Mouse (Mus musculus): ENCODE data around the gene Tmem138. TPM values are rescaled to one million over a fixed set of nuclear protein-coding genes. Genes with fewer than 3 reads are reported as not detected.

Tmem138 gene
- total and polyA plus RNA-seq, 2 experiments: 1.7 to 3.3 TPM

DNA sequence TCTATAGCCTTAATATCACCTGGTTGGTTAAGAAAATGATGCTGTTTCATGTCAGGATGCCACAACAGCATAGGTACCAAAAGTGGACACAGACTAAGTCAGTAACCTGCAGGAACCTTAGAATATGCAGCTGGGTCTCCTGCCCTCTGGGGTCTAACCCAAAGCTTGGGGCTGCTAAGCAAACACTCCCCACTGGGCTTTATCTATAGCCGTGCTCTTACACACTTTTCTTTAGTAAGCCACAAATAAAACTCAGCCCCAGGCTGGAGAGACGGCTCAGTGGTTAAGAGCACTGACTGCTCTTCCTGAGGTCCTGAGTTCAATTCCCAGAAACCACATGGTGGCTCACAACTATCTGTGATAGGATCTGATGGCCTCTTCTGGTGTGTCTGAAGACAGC, 20.2 kb downstream of the Tmem138 start:
- WGBS: 70% methylated on average over 2 of the region's 2 CpGs
- Histone ChIP-seq H3K9ac (ENCODE audit: low read depth, low read length) (no peak overlapping the region), H3K79me2 (ENCODE audit: control insufficient read depth, insufficient read depth, low read length) (no peaks in the 10 kb centered on the region), H3K4me3 (ENCODE audit: insufficient read depth, low read depth, low read length) (no peak overlapping the region), H3K27ac (replicated peaks; ENCODE audit: insufficient read depth, low read depth, low read length) (no peak overlapping the region), H3K36me3 (ENCODE audit: control insufficient read depth, insufficient read depth, low read length) (no peaks in the 10 kb centered on the region), H3K27me3 (ENCODE audit: control insufficient read depth, insufficient read depth, low read length) (no peaks in the 10 kb centered on the region), H3K4me1 (ENCODE audit: control insufficient read depth, insufficient read depth, low read length) (peaks cover 5% of the 10 kb centered on the region; the same call in 1 of the 2 replicates)
- TF ChIP-seq POLR2A (IDR thresholded peaks at IDR 0.05; ENCODE audit: extremely low read depth, insufficient read depth, low read length) (no peak), CTCF (IDR thresholded peaks at IDR 0.05; ENCODE audit: low read depth, low read length) (no peak)
- DNase-seq (ENCODE audit: extremely low read depth, low read depth, low spot score): no peak

- H3K36me3 ChIP-seq (ENCODE audit: control insufficient read depth, insufficient read depth, low read length): peaks cover 6% of the 10 kb centered on the region; the same call in 1 of the 2 replicates
- H3K9ac ChIP-seq (ENCODE audit: low read depth, low read length): peak within 1 kb of the TSS; percentile 62
- under 1% methylated on average over 43 of the region's 43 CpGs for WGBS
- peak within 1 kb of the TSS; percentile 63 for H3K4me3 ChIP-seq (ENCODE audit: insufficient read depth, low read depth, low read length)
- peaks cover 3% of the 10 kb centered on the region; the same call in 1 of the 2 replicates for H3K4me1 ChIP-seq (ENCODE audit: control insufficient read depth, insufficient read depth, low read length)
- TF ChIP-seq POLR2A (IDR thresholded peaks at IDR 0.05; ENCODE audit: extremely low read depth, insufficient read depth, low read length) (peak; percentile 52; the same call in 1 of the 2 replicates), CTCF (IDR thresholded peaks at IDR 0.05; ENCODE audit: low read depth, low read length) (no peak)
- peak; percentile 69 for DNase-seq (ENCODE audit: extremely low read depth, low read depth, low spot score)
- H3K79me2 ChIP-seq (ENCODE audit: control insufficient read depth, insufficient read depth, low read length): no peaks in the 10 kb centered on the region
- peak within 1 kb of the TSS; percentile 69 for H3K27ac ChIP-seq (replicated peaks; ENCODE audit: insufficient read depth, low read depth, low read length)
- H3K27me3 ChIP-seq (ENCODE audit: control insufficient read depth, insufficient read depth, low read length): no peaks in the 10 kb centered on the region
Measured at GRCm38 (mm10) chr19:10555624-10556510, 21.3 kb downstream of the Tmem138 start, which contains the start of gene Tmem216. Tmem216 (minus strand) TSS chr19:10556238.

DNA sequence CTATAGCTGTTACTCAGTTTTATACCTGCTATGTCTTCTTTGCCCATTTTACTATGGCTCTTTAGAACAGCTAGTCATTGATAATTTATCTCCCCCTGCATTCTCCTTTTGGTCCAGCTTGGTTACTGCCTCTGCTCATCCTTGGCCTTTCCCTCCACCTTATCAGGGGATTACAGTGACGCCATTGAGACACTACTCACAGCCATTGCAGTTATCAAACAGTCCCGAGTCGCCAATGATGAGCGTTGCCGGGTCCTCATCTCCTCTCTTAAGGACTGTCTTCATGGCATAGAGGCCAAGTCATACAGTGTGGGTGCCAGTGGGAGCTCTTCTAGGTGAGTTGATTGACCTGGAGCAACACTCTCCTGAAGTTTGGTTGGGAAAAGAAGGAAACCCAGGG, 37.7 kb downstream of the Tmem138 start:
- TF ChIP-seq CTCF (IDR thresholded peaks at IDR 0.05; ENCODE audit: low read depth, low read length) (no peak), POLR2A (IDR thresholded peaks at IDR 0.05; ENCODE audit: extremely low read depth, insufficient read depth, low read length) (no peak)
- H3K9ac ChIP-seq (ENCODE audit: low read depth, low read length): no peak overlapping the region
- 96% methylated on average over 5 of the region's 5 CpGs for WGBS
- no peak overlapping the region for H3K4me3 ChIP-seq (ENCODE audit: insufficient read depth, low read depth, low read length)
- peaks cover 75% of the 10 kb centered on the region for H3K36me3 ChIP-seq (ENCODE audit: control insufficient read depth, insufficient read depth, low read length)
- H3K27ac ChIP-seq (replicated peaks; ENCODE audit: insufficient read depth, low read depth, low read length): no peak overlapping the region
- no peaks in the 10 kb centered on the region for H3K79me2 ChIP-seq (ENCODE audit: control insufficient read depth, insufficient read depth, low read length)
- H3K4me1 ChIP-seq (ENCODE audit: control insufficient read depth, insufficient read depth, low read length): no peaks in the 10 kb centered on the region
- no peak for DNase-seq (ENCODE audit: extremely low read depth, low read depth, low spot score)
- H3K27me3 ChIP-seq (ENCODE audit: control insufficient read depth, insufficient read depth, low read length): no peaks in the 10 kb centered on the region

DNA sequence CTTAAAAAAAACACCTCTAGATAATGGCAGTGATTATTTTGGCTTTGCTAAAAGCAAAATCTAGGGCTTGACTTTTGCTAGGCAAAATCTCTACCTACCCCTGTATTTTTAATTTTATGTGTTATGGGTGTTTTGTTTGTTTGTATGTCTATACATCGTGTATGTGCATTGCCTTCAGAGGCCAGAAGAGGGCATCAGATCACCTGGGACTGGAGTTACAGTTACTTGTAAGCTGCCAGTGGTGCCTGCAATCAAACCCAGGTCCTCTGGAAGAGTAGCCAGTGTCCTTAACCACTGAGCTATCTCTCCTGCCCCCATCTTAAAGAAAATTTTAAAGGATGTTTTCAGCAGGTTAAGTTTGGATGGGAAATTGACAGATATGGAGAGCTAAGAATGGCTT, 47.1 kb downstream of the Tmem138 start:
- no peaks in the 10 kb centered on the region for H3K27me3 ChIP-seq (ENCODE audit: control insufficient read depth, insufficient read depth, low read length)
- DNase-seq (ENCODE audit: extremely low read depth, low read depth, low spot score): no peak
- H3K79me2 ChIP-seq (ENCODE audit: control insufficient read depth, insufficient read depth, low read length): peaks cover 10% of the 10 kb centered on the region; the same call in 1 of the 2 replicates
- H3K36me3 ChIP-seq (ENCODE audit: control insufficient read depth, insufficient read depth, low read length): peaks cover 50% of the 10 kb centered on the region
- H3K4me1 ChIP-seq (ENCODE audit: control insufficient read depth, insufficient read depth, low read length): peaks cover 6% of the 10 kb centered on the region; the same call in 1 of the 2 replicates
- no peak overlapping the region for H3K4me3 ChIP-seq (ENCODE audit: insufficient read depth, low read depth, low read length)
- no peak overlapping the region for H3K9ac ChIP-seq (ENCODE audit: low read depth, low read length)
- H3K27ac ChIP-seq (replicated peaks; ENCODE audit: insufficient read depth, low read depth, low read length): no peak overlapping the region
- WGBS: 91% methylated on average over 1 of the region's 1 CpGs
- TF ChIP-seq POLR2A (IDR thresholded peaks at IDR 0.05; ENCODE audit: extremely low read depth, insufficient read depth, low read length): no peak
- 0 out of 2 replicates have a peak, but pooled peaks have one; percentile 6 for TF ChIP-seq CTCF (IDR thresholded peaks at IDR 0.05; ENCODE audit: low read depth, low read length)

DNA sequence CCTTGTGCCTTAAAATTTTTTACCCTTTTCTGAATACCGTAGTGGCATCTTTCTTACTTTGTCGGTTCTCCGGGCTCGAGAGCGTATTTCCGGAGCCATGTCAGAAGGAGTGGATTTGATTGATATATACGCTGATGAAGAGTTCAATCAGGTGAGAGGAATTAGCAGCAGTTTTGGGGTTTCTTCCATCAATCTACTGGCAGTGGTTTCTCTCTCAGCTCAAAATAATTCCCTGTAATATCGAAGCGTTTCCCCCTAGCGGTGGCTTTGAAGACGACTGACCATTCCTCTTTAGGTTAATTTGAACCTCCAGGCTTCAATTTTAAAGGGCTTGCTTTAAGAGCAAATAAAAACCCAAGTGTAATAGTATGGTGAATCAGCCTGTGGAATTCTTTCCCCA, 51.3 kb downstream of the Tmem138 start, which contains the start of gene Sdhaf2:
Sdhaf2 (minus strand) TSS at position 233 of the 400 bp plus-strand sequence.
- peak within 1 kb of the TSS; percentile 99 for H3K9ac ChIP-seq (ENCODE audit: low read depth, low read length)
- no peaks in the 10 kb centered on the region for H3K27me3 ChIP-seq (ENCODE audit: control insufficient read depth, insufficient read depth, low read length)
- peak within 1 kb of the TSS; percentile 99 for H3K27ac ChIP-seq (replicated peaks; ENCODE audit: insufficient read depth, low read depth, low read length)
- H3K79me2 ChIP-seq (ENCODE audit: control insufficient read depth, insufficient read depth, low read length): peaks cover 20% of the 10 kb centered on the region
- peaks cover 20% of the 10 kb centered on the region for H3K36me3 ChIP-seq (ENCODE audit: control insufficient read depth, insufficient read depth, low read length)
- peaks cover 6% of the 10 kb centered on the region; the same call in 1 of the 2 replicates for H3K4me1 ChIP-seq (ENCODE audit: control insufficient read depth, insufficient read depth, low read length)
- DNase-seq (ENCODE audit: extremely low read depth, low read depth, low spot score): peak; percentile 18
- H3K4me3 ChIP-seq (ENCODE audit: insufficient read depth, low read depth, low read length): peak within 1 kb of the TSS; percentile 81
- WGBS: under 1% methylated on average over 11 of the region's 11 CpGs
- no peak for TF ChIP-seq POLR2A (IDR thresholded peaks at IDR 0.05; ENCODE audit: extremely low read depth, insufficient read depth, low read length)
- TF ChIP-seq CTCF (IDR thresholded peaks at IDR 0.05; ENCODE audit: low read depth, low read length): no peak
